Mouse (Mus musculus) liver, embryonic 14.5 days (tissue): ENCODE results near the gene Abca1. TPM values are rescaled to one million over a fixed set of nuclear protein-coding genes. Genes with fewer than 3 reads are reported as not detected.

ENCODE experiments used
- ATAC-seq: fragments of 200-750 bp; cut with Nextera tagmentation; 2 replicates; pipeline ENCODE4 v1.8.0; 2017; ENCODE audit warnings: moderate number of reproducible peaks, mild to moderate bottlenecking, moderate library complexity; ENCODE audit not compliant: insufficient read depth
- DNase-seq, 3 experiments: peaks; one replicate each; pipeline ENCODE4 v3.0.0-alpha.2; 2012 to 2013; ENCODE audit warnings: low read depth in 3 of 3, low spot score in 3 of 3
- H3K27ac ChIP-seq: fragments of 300-500 bp; sonication (generic); 2 replicates; pipeline ENCODE4 v1.5.1; 2014; ENCODE audit warnings: moderate library complexity, mild to moderate bottlenecking, control low read depth, inconsistent platforms
- H3K27me3 ChIP-seq: fragments of 300-500 bp; sonication (generic); 2 replicates; pipeline ENCODE4 v1.6.1; 2014; ENCODE audit warnings: mild to moderate bottlenecking, low read length, moderate library complexity; ENCODE audit not compliant: control insufficient read depth, insufficient read depth
- H3K36me3 ChIP-seq: fragments of 300-500 bp; sonication (generic); replicated peaks from 2 replicates; pipeline ENCODE4 v1.6.1; 2014; ENCODE audit warnings: low read depth; ENCODE audit not compliant: control insufficient read depth, insufficient read depth
- H3K4me1 ChIP-seq, 2 experiments: fragments of 200-500 bp in 1 of 2; fragments of 300-500 bp in 1 of 2; sonication (generic) in 1 of 2; replicated peaks; 2 replicates each; pipeline ENCODE4 v1.6.1; 2012 to 2014; ENCODE audit warnings: antibody characterized with exemption in 1 of 2, inconsistent platforms in 1 of 2, low read length in 1 of 2; ENCODE audit not compliant: control insufficient read depth in 2 of 2, insufficient read depth in 2 of 2
- H3K4me2 ChIP-seq: fragments of 300-500 bp; sonication (generic); 2 replicates; pipeline ENCODE4 v1.6.1; 2014; ENCODE audit warnings: low read depth, mild to moderate bottlenecking, control low read depth, moderate library complexity
- H3K4me3 ChIP-seq, 2 experiments: fragments of 200-500 bp in 1 of 2; fragments of 300-500 bp in 1 of 2; sonication (generic) in 1 of 2; 2 replicates each; pipeline ENCODE4 v1.5.1; 2012 to 2014; ENCODE audit warnings: low read depth in 2 of 2, low read length in 2 of 2, mild to moderate bottlenecking in 2 of 2, control low read depth in 1 of 2, inconsistent platforms in 1 of 2, moderate library complexity in 1 of 2; ENCODE audit not compliant: insufficient read depth in 1 of 2
- H3K9ac ChIP-seq: fragments of 300-500 bp; sonication (generic); replicated peaks from 2 replicates; pipeline ENCODE4 v1.6.1; 2014; ENCODE audit warnings: mild to moderate bottlenecking, control low read depth, moderate library complexity
- H3K9me3 ChIP-seq: fragments of 300-500 bp; sonication (generic); 2 replicates; pipeline ENCODE4 v1.6.1; 2016; ENCODE audit warnings: low read length, mixed read lengths; ENCODE audit not compliant: control insufficient read depth
- CTCF ChIP-seq: IDR thresholded peaks from 2 replicates; pipeline ENCODE4 v1.5.1; 2016; ENCODE audit warnings: antibody characterized with exemption, low read depth, control low read depth
- EP300 ChIP-seq: IDR thresholded peaks from 2 replicates; pipeline ENCODE4 v1.6.1; 2016; ENCODE audit warnings: antibody characterized with exemption, low read depth
- WGBS: fragments of 180-500 bp; shearing (Covaris S2); extraction: QIAGEN DNeasy Blood & Tissue Kit; methylation state at CpG from one replicate; pipeline ENCODE4 v1.1.7; 2014; ENCODE audit not compliant: insufficient replicate concordance; 5-methylcytosine and 5-hydroxymethylcytosine counted together
- polyA plus RNA-seq, 2 experiments: library from polyadenylated mRNA; depleted of rRNA in 1 of 2; stranded (reverse) in 1 of 2; unstranded in 1 of 2; fragments of >200 nt; fragmentation: Nextera tagmentation in 1 of 2; extraction: Ambion mirVana in 1 of 2; gene quantifications; 2 replicates each; pipeline versions ENCODE4 v1.2.1 to v1.2.3; 2012 to 2014

The Abca1 gene
- polyA plus RNA-seq, 2 experiments, result 7.0 to 12.0 TPM

GRCm38 (mm10) chr4:53144021-53144420 is 15.7 kb downstream of the Abca1 start:
- Histone ChIP-seq H3K4me1 (peaks cover 3 to 24% of the 10 kb centered on the region in 2 experiments), H3K4me3 (peak overlapping the region; percentile 45 to 67), H3K27me3 (no peaks in the 10 kb centered on the region), H3K27ac (no peak overlapping the region), H3K9ac (no peak overlapping the region), H3K36me3 (no peaks in the 10 kb centered on the region), H3K9me3 (no peaks in the 10 kb centered on the region), H3K4me2 (no peak overlapping the region)
- ATAC-seq, result peak; percentile 72
- no peak for TF ChIP-seq CTCF
- no peak for TF ChIP-seq EP300
- WGBS, result 53% methylated on average over 8 of the region's 8 CpGs
- DNase-seq, result no peak

GRCm38 (mm10) chr4:53140678-53141077 is 19.0 kb downstream of the Abca1 start:
- H3K9ac ChIP-seq, result no peak overlapping the region
- peak overlapping the region; percentile 45 for H3K4me2 ChIP-seq

GRCm38 (mm10) chr4:53139495-53139894 is 20.2 kb downstream of the Abca1 start:
- Histone ChIP-seq H3K4me1 (peaks cover 12 to 36% of the 10 kb centered on the region in 2 experiments), H3K9ac (no peak overlapping the region), H3K4me2 (peak overlapping the region; percentile 45), H3K27ac (peak overlapping the region; percentile 23; the same call in 1 of the 2 replicates), H3K36me3 (no peaks in the 10 kb centered on the region), H3K9me3 (no peaks in the 10 kb centered on the region), H3K4me3 (no peak overlapping the region), H3K27me3 (no peaks in the 10 kb centered on the region)
- ATAC-seq (peak; percentile 60), DNase-seq (no peak)
- 55% methylated on average over 2 of the region's 2 CpGs for WGBS
- TF ChIP-seq EP300, result no peak

More at GRCm38 (mm10) chr4:53140678-53141077, 19.0 kb downstream of the Abca1 start:
- H3K36me3 ChIP-seq, result no peaks in the 10 kb centered on the region
- TF ChIP-seq CTCF (no peak), EP300 (no peak)
- H3K4me3 ChIP-seq, result no peak overlapping the region; a peak in 1 of 4 replicates
- no peaks in the 10 kb centered on the region for H3K27me3 ChIP-seq
- 68% methylated on average over 6 of the region's 6 CpGs for WGBS
- no peak for DNase-seq
- no peaks in the 10 kb centered on the region for H3K9me3 ChIP-seq
- no peak overlapping the region for H3K27ac ChIP-seq
- ATAC-seq, result no peak
- peaks cover 12 to 33% of the 10 kb centered on the region in 2 experiments for H3K4me1 ChIP-seq

- no peaks in the 10 kb centered on the region for H3K9me3 ChIP-seq
- 7% methylated on average over 3 of the region's 3 CpGs for WGBS
- no peak overlapping the region for H3K9ac ChIP-seq
- DNase-seq, result no peak
- H3K27ac ChIP-seq, result peak overlapping the region; percentile 23; the same call in 1 of the 2 replicates
- no peaks in the 10 kb centered on the region for H3K27me3 ChIP-seq
- no peak overlapping the region for H3K4me3 ChIP-seq
- TF ChIP-seq CTCF (no peak), EP300 (peak; percentile 89)
- ATAC-seq, result peak; percentile 77
- H3K4me2 ChIP-seq, result peak overlapping the region; percentile 25
- H3K4me1 ChIP-seq, result peaks cover 12 to 37% of the 10 kb centered on the region in 2 experiments
- H3K36me3 ChIP-seq, result no peaks in the 10 kb centered on the region
Observed at GRCm38 (mm10) chr4:53138974-53139373, 20.7 kb downstream of the Abca1 start.

GRCm38 (mm10) chr4:53137087-53137486 is 22.6 kb downstream of the Abca1 start:
- Histone ChIP-seq H3K9ac (no peak overlapping the region; the same call in 1 of the 2 replicates), H3K9me3 (no peaks in the 10 kb centered on the region), H3K4me2 (no peak overlapping the region), H3K27me3 (no peaks in the 10 kb centered on the region), H3K4me3 (no peak overlapping the region), H3K27ac (no peak overlapping the region), H3K4me1 (peaks cover 12 to 45% of the 10 kb centered on the region in 2 experiments), H3K36me3 (no peaks in the 10 kb centered on the region)
- WGBS, result 19% methylated on average over 2 of the region's 2 CpGs
- ATAC-seq (no peak), DNase-seq (no peak)
- TF ChIP-seq EP300 (peak; percentile 40), CTCF (no peak)
